Mouse (Mus musculus) inflammation-experienced regulatory T-cells, adult 6 months (primary cell): Measurements from ENCODE around the gene Arl6. TPM values are rescaled to one million over a fixed set of nuclear protein-coding genes. Genes with fewer than 3 reads are reported as not detected.
A peak's percentile ranks its signal among the peaks of the same experiment; 100 is the strongest.

Experiments used
- ATAC-seq: one replicate; pipeline ENCODE4 v1.8.0; 2017
- polyA plus RNA-seq, 3 experiments: library from polyadenylated mRNA; unstranded; fragments of 100-300 nt; shearing (Covaris generic); gene quantifications; one replicate each; pipeline ENCODE4 v1.2.1; 2017

The Arl6 gene
- polyA plus RNA-seq, 3 experiments from 2014 or later, result 3.9 to 7.6 (median 3.9) TPM

GRCm38 (mm10) chr16:59586911-59587310 is 52.3 kb downstream of the Arl6 start:
- ATAC-seq, result no peak

- ATAC-seq, result no peak
Measured at GRCm38 (mm10) chr16:59586276-59586675, 52.9 kb downstream of the Arl6 start.

- ATAC-seq, result no peak
Measured at GRCm38 (mm10) chr16:59585706-59586244, 53.4 kb downstream of the Arl6 start.

- ATAC-seq, result no peak
Measured at GRCm38 (mm10) chr16:59583515-59583914, 55.7 kb downstream of the Arl6 start.

- no peak for ATAC-seq
Measured at GRCm38 (mm10) chr16:59579237-59579636, 60.0 kb downstream of the Arl6 start.

- no peak for ATAC-seq
Measured at GRCm38 (mm10) chr16:59573961-59574360, 65.2 kb downstream of the Arl6 start.

GRCm38 (mm10) chr16:59572685-59573084 is 66.5 kb downstream of the Arl6 start:
- ATAC-seq, result no peak

GRCm38 (mm10) chr16:59570807-59571206 is 68.4 kb downstream of the Arl6 start:
- ATAC-seq, result peak; percentile 78

- ATAC-seq, result no peak
Measured at GRCm38 (mm10) chr16:59569837-59570236, 69.4 kb downstream of the Arl6 start.

GRCm38 (mm10) chr16:59567721-59568381 is 71.3 kb downstream of the Arl6 start:
- ATAC-seq, result no peak

GRCm38 (mm10) chr16:59566437-59566836 is 72.8 kb downstream of the Arl6 start:
- ATAC-seq, result no peak

- no peak for ATAC-seq
Measured at GRCm38 (mm10) chr16:59565631-59566030, 73.6 kb downstream of the Arl6 start.

GRCm38 (mm10) chr16:59564025-59564424 is 75.2 kb downstream of the Arl6 start:
- peak; percentile 32 for ATAC-seq

Other genes starting within 250 kb of the Arl6 start
- not detected for gene Gabrr3, start 232.1 kb downstream of the Arl6 start, polyA plus RNA-seq
- gene Riox2, start 167.6 kb downstream of the Arl6 start, polyA plus RNA-seq, result 100 to 1,000 TPM in 2 of 3 experiments, 10 to 100 TPM in 1; 93.1 to 105 (median 101) TPM
- 10 to 100 TPM; 14.0 to 15.8 (median 14.6) TPM for gene Crybg3, start 38.4 kb downstream of the Arl6 start, polyA plus RNA-seq